Mouse (Mus musculus) testis, adult 2 months (tissue): ENCODE results near the gene Slc25a40. TPM values are rescaled to one million over a fixed set of nuclear protein-coding genes. Genes with fewer than 3 reads are reported as not detected.

Experiments used
- H3K27ac ChIP-seq: fragments of 200-500 bp; 2 replicates; pipeline ENCODE4 v1.5.1; 2012; ENCODE audit warnings: low read depth, low read length; ENCODE audit not compliant: control insufficient read depth, insufficient read depth
- H3K27me3 ChIP-seq: fragments of 200-500 bp; 2 replicates; pipeline ENCODE4 v1.6.1; 2012; ENCODE audit warnings: mild to moderate bottlenecking, low read length, moderate library complexity; ENCODE audit not compliant: control insufficient read depth, insufficient read depth
- H3K36me3 ChIP-seq: fragments of 200-500 bp; 2 replicates; pipeline ENCODE4 v1.6.1; 2012; ENCODE audit warnings: mild to moderate bottlenecking, low read length; ENCODE audit not compliant: control insufficient read depth, insufficient read depth
- H3K4me1 ChIP-seq: fragments of 200-500 bp; 2 replicates; pipeline ENCODE4 v1.6.1; 2012; ENCODE audit warnings: low read length; ENCODE audit not compliant: control insufficient read depth, insufficient read depth
- H3K4me3 ChIP-seq: fragments of 200-500 bp; 2 replicates; pipeline ENCODE4 v1.5.1; 2012; ENCODE audit warnings: low read depth, mild to moderate bottlenecking, low read length, moderate library complexity, mixed read lengths; ENCODE audit not compliant: control insufficient read depth
- CTCF ChIP-seq: fragments of 200-500 bp; IDR thresholded peaks from 2 replicates; pipeline ENCODE4 v1.5.1; 2012; ENCODE audit warnings: low read depth, mild to moderate bottlenecking, inconsistent platforms, low read length, moderate library complexity; ENCODE audit not compliant: control insufficient read depth, insufficient read depth, insufficient replicate concordance
- POLR2A ChIP-seq: fragments of 200-500 bp; IDR thresholded peaks from 2 replicates; pipeline ENCODE4 v1.6.1; 2012; ENCODE audit warnings: low read depth, mild to moderate bottlenecking, inconsistent platforms, low read length, moderate library complexity; ENCODE audit not compliant: control insufficient read depth
- polyA plus RNA-seq: library from polyadenylated mRNA; depleted of rRNA; stranded (reverse); fragments of >200 nt; gene quantifications from 2 replicates; pipeline ENCODE4 v1.2.3, GENCODE M21; 2012; rRNA removed

The Slc25a40 gene
- polyA plus RNA-seq, result 1.8 and 2.2 TPM in 2 replicates

GRCm38 (mm10) chr5:8422157-8422931 is at the start of gene Slc25a40, which contains the start of gene Dbf4:
Gene Slc25a40 (plus strand): TSS chr5:8422850.
Gene Dbf4 (minus strand): TSS chr5:8422716.
- peak within 1 kb of the TSS; percentile 100 for H3K4me3 ChIP-seq
- TF ChIP-seq CTCF, result no peak
- TF ChIP-seq POLR2A, result peak; percentile 78
- no peaks in the 10 kb centered on the region for H3K36me3 ChIP-seq
- peaks cover 2% of the 10 kb centered on the region for H3K4me1 ChIP-seq
- no peaks in the 10 kb centered on the region for H3K27me3 ChIP-seq
- peak within 1 kb of the TSS; percentile 94 for H3K27ac ChIP-seq

- TF ChIP-seq CTCF (no peak), POLR2A (no peak)
- Histone ChIP-seq H3K36me3 (no peaks in the 10 kb centered on the region), H3K27me3 (no peaks in the 10 kb centered on the region), H3K4me1 (no peaks in the 10 kb centered on the region), H3K4me3 (no peak overlapping the region), H3K27ac (no peak overlapping the region)
These were observed 49.2 kb upstream of the Slc25a40 start for GRCm38 (mm10) chr5:8373415-8373814.

GRCm38 (mm10) chr5:8374297-8374906 is 48.2 kb upstream of the Slc25a40 start:
- no peak overlapping the region for H3K27ac ChIP-seq
- TF ChIP-seq CTCF, result no peak
- no peak for TF ChIP-seq POLR2A
- H3K4me1 ChIP-seq, result no peaks in the 10 kb centered on the region
- no peaks in the 10 kb centered on the region for H3K36me3 ChIP-seq
- no peak overlapping the region for H3K4me3 ChIP-seq
- no peaks in the 10 kb centered on the region for H3K27me3 ChIP-seq

- no peak for TF ChIP-seq CTCF
- TF ChIP-seq POLR2A, result no peak
- Histone ChIP-seq H3K4me3 (no peak overlapping the region), H3K27me3 (no peaks in the 10 kb centered on the region), H3K27ac (no peak overlapping the region), H3K36me3 (no peaks in the 10 kb centered on the region; the same call in 1 of the 2 replicates), H3K4me1 (no peaks in the 10 kb centered on the region)
These were observed 28.6 kb upstream of the Slc25a40 start for GRCm38 (mm10) chr5:8393891-8394583.

- Histone ChIP-seq H3K4me1 (no peaks in the 10 kb centered on the region), H3K4me3 (no peak overlapping the region), H3K36me3 (peaks cover 1% of the 10 kb centered on the region; the same call in 1 of the 2 replicates), H3K27me3 (no peaks in the 10 kb centered on the region), H3K27ac (no peak overlapping the region)
- TF ChIP-seq CTCF, result no peak
- no peak for TF ChIP-seq POLR2A
These were observed 24.9 kb upstream of the Slc25a40 start for GRCm38 (mm10) chr5:8397587-8398249.

GRCm38 (mm10) chr5:8408746-8409145 is 13.9 kb upstream of the Slc25a40 start:
- Histone ChIP-seq H3K27me3 (no peaks in the 10 kb centered on the region), H3K4me3 (no peak overlapping the region), H3K27ac (no peak overlapping the region), H3K36me3 (peaks cover 2% of the 10 kb centered on the region), H3K4me1 (no peaks in the 10 kb centered on the region)
- TF ChIP-seq POLR2A (no peak), CTCF (no peak)
